Mouse (Mus musculus) megakaryocyte progenitor cell, adult 5-6 weeks (primary cell): ENCODE measurements around the gene Wfdc10. TPM values are rescaled to one million over a fixed set of nuclear protein-coding genes. Genes with fewer than 3 reads are reported as not detected.
"Not testable (repeated sequence)": the region's sequence is repeated elsewhere in the genome, so short reads cannot be mapped to it uniquely, and the experiment has no call there.

ENCODE experiments used
- ATAC-seq: replicated peaks from 2 replicates; pipeline ENCODE4 v1.8.0; 2016; ENCODE audit warnings: mild to moderate bottlenecking, moderate TSS enrichment, inconsistent platforms; ENCODE audit not compliant: poor library complexity
- total RNA-seq, 2 experiments: library from RNA; stranded (forward) in 1 of 2; stranded (reverse) in 1 of 2; fragments of 157-497, 149-512 nt in 1 of 2; fragments of 200-1000 nt in 1 of 2; gene quantifications; 2 replicates each; pipeline versions ENCODE4 v1.2.3 to v1.2.4; 2015 to 2017

The Wfdc10 gene
- total RNA-seq (2015) = not detected in 2 replicates
- not detected in 2 replicates for total RNA-seq (2017)

DNA sequence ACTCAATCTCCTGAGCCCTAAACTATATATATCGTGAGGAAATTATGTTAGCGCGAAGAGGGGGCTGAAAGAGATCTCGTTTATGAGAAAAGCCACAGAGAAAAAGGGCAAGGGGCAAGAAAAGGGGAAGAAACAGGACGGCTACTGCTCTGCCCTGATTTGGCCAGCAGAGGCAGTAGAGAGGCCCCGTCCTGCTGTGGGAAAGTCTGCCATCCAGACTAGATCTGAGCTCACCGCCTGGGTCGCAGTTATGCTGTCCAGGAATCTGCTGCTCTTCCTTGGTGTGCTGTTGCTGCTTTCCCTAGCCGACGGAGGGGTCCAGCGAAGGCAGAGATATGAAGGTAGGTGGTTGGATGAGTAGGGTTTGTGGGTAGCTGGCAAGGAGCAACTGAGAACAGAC, at the start of gene Wfdc10:
Gene Wfdc10 (plus strand): TSS at position 189 of the 400 bp plus-strand sequence.
- ATAC-seq = peak; percentile 95

DNA sequence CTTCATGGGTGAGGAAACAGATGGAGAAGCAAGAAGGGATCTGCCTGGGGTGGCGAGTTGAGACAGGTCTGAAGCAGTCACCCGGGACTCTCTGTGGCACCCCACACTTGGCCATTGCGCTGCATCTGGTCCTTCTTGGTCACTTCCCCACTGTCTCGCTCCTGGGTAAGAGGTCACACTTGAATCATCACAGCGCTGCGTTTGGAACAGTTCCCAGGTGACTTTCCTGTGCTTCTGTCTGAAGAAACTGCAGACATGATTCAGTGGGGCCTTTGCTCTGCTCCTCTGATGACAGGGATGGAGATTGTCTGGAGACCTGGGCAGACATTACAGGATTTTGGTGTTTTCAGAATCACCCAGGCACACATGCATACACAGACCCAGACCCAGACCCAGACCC, 47.1 kb upstream of the Wfdc10 start:
- ATAC-seq = no peak

DNA sequence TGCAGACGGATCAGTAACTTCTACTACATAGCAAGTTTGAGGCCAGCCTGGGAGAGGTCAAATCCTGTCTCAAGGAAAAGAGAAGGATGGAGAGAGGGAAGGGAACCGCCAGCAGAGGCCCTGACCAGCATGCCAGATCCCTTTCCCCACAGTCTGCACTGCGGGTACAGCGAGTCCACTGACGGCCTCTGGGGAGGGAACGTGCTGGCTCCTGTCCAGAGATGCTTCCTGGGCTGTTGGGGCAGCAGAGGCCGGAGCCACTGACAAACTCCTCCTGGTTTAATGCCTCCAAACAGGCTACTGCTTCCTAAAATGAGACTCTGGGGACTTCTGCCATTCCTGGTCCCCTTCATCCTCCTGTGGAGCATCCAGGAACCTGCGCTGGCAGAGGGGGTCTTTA, 42.4 kb upstream of the Wfdc10 start, which contains the start of the genes Wfdc6b and Wfdc8:
Gene Wfdc6b (plus strand): TSS at position 52 of the 400 bp plus-strand sequence.
Gene Wfdc8 (minus strand): TSS at position 156 of the 400 bp plus-strand sequence.
- not testable (repeated sequence) for ATAC-seq

DNA sequence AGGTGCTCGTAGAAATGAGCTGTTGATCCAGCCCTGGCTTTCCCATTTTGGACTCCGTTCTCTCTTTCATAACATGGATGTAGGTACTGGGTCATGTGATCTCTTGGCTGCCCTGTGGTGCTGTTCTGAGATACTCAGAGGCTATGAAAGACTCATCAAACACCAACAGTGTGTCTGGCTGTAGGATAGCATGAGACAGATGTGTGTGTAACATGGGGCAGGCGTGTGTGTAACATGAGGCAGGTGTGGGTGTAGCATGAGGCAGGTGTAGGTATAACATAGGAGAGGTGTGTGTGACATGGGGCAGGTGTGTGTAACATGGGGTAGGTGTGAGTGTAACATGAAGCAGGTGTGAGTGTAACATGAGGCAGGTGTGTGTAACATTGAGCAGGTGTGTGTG, 40.5 kb upstream of the Wfdc10 start:
- no peak for ATAC-seq

DNA sequence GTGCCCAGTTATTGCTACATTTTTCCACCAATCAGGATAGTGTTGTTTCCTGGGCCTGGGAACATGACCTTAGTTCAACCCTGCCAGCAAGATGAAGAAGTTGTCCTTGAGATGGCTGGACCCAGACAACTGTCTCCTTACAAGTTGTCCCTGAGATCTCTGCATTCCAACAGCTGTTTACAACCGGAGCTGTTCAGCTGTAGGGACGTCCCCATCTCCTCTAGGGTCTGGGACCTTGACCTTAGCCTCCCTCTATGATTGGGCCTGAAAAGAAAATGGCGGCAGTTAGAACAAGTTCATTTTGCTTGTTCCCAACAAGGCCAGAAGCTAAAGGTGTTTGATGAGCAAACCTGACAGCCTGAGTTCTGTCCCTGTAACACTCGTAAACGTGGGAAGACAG, 36.8 kb upstream of the Wfdc10 start:
- ATAC-seq = no peak

DNA sequence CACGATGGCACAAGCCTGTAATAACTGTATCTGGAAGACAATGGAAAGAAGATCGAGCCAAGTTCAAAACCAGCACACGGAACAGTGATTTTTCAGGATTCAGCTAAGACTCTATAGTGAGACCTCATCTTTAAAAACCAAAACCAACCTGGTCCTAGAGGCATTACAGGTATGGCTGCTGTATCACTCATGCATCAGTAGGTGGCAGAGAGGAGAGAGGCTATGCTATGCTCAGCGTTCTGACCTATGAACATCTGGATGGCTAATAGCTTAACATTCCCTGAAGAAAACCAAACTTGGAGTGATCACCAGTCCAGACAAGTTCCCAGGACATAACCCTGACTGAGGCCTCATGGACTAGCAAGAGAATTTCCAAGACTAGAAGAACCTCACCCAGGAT, 34.1 kb upstream of the Wfdc10 start:
- no peak for ATAC-seq

DNA sequence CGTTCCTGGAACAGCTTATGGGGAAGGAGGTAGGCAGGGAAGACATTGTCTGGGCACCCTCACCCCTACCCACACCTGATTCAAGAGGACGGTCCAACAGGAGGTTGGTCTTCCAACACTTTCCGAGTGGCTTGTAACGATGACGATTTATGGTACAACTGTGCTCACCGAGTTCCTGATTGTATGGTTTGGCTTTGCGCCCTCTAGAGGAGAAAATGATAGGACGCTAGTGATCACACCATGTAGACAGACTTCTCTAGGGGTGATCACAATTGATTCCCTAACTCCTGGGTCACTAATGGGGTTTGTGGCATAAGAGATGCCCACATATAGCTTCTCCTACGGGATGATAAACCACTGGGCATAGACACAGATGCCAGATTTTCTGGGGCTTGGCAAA, 20.6 kb upstream of the Wfdc10 start:
- no peak for ATAC-seq

DNA sequence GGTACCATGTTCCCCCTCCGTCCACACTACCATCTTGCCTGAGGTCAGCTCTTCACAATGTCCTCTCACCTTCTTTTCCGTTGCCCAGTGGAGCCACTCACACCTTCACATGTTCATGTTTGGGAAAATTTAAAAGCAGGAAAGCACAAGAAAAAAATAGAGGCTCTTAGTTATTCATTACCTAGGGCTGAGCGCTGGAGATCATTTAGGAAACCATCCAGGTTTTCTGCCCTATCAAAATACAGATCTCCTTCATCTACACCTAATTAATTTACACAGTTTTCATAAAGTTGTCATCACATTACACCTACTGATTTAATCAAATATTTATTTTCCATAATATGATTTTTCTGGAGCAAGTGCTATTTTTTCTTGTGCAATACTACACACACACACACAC, 17.1 kb upstream of the Wfdc10 start, which contains the start of gene Wfdc16:
Gene Wfdc16 (minus strand): TSS at position 101 of the 400 bp plus-strand sequence.
- ATAC-seq = no peak

DNA sequence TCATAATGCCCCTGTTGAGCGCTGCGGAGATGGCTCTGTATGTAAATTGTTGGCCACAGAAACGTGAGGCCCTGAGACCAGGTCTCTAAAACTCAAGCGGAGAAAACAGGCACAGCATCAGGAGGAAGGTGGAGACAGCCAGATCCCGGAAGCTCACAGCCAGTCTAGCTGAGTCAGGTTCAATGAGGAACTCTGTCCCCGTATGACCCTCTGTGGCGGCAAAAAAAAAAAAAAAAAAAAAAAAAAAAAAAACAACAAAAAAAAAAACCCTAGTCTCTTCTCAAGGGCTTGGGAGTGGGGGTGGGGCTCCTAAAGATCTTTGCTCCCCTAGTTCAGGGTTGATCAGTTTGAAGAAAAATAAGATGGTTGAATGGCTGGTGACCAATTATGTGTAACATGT, 14.7 kb upstream of the Wfdc10 start:
- peak; percentile 96 for ATAC-seq

DNA sequence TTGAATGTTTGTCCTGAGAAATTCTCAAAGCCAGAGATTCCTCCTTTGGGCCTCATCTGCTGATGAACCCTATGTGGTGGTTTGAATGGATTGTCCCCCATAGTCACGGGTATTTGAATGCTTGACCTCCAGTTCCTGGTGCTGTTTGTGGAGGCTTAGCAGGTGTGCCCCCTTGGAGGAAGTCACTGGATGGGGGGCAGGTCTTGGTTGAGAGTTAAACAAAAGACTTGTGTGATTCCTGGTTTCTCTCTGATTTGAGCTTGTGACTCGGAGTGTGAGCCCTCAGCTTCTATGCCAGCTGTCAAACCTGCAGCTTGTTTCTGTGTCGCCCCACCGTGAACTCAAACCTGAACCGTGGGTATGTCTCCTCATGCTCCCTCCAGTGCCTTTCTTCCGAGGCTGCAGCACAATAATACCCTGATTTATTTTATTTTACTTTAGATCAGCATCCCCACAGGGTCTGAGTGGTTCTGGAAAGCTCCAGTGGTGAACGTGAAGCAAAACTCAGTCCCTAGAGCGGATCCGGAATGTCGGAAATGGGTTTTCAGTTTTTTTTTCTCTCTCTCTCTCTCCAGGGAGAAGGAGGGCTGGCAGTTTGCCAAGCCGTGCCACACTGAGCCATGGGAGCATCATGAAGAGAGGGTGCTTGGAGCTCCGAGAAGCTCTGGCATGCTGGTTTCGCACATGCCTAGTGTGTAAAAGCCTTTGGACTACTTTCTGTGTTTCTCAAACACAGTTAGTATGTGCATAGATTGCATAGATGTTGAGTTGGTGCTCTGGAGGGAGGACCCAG, 13.8 kb upstream of the Wfdc10 start:
- ATAC-seq = no peak

DNA sequence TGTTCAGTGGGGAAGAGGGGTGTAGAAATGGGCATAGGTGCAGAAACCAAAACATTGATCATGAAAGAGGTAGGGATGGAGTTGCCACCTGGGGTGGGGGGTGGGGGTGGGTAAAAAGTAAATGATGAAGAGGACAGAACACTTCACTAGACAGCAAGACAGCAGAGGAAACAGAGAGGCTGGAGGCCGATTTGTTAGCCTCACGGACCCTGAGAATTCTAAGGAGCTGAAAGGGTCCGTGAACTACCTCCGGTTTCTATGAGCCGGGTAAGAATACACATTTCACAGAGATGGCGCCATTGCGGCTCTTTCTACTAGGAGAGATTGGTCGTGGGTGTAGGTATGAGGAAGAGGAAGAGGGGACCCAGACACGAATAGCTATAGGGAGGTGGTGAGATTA, 637 bp downstream of the Wfdc10 start, which contains the start of gene Wfdc9:
Gene Wfdc9 (minus strand): TSS at position 101 of the 400 bp plus-strand sequence.
- no peak for ATAC-seq

DNA sequence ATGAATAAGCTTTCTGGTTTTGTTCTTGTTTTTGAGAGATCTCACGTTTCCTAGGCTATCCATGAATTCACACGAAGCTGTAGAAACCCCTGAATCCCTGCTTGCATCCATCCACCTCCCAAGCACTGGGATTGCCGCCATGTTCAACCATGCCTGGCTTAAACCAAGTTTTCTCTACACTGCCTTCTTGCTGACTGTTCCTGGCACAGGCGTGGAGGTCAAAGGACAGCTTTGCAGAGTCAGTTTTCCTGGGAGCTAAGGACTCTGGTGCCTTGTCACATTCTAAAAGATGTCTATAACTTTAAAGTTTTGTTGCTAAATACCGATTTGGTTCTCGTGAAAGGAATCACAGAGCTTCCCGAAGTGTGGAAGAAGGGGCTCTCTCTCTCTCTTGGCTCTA, 9.0 kb downstream of the Wfdc10 start:
- no peak for ATAC-seq

DNA sequence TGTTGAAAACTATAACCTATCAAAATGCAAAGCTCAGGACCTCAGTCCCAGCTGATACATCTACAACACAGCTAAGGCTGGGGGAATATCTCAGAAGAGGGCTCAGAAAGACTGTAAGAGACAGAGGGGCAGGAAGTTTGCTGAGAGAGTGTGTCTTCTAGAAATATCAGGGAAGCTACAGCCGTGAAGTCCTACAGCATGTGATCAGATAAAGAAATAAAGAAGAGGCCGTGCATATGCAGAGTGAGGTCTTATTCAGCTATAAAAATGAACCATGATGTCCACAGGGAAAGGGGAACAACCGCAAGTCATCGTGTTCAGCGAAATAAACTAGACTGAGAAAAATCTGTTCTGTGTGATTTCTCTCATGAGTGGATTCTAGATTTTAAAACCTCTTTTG, 14.4 kb downstream of the Wfdc10 start:
- no peak for ATAC-seq

DNA sequence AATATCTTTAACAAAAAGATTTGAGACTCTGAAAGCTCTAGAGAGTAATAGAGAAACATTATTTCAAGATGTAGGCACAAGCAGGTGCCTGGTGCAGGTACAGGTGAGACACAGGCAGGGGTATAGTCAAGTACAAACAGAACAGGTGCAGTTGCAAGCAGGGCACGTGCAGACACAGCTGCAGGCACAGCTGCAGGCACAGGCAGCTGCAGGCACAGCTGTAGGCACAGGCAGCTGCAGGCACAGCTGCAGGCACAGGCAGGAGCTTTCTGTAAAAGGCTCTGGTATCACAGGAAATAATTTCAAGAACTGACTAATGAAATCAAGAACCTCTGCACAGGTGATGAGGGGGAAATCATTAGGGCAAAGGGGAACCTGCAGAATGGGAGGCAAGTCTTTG, 15.1 kb downstream of the Wfdc10 start:
- ATAC-seq = no peak

DNA sequence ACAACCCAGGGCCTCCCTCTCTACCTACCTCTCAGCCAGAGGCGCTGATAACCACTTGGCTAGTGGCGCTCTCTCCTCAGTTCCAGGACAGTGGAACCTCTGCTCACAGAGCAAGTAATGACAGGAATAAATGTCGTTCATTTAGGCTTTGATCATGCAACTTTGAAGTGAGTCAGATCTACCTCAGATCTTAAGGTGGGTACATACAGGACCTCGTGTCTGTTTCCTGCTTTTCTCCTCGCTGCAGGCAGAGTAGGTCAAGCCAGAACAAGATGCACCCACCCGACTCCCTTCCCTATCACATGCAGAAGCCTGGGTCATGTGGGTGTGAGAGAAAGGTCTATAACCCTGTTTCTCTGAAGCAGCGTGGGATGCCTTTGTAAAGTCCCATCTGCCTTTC, 18.1 kb downstream of the Wfdc10 start, which contains the start of gene Wfdc11:
Gene Wfdc11 (minus strand): TSS at position 101 of the 400 bp plus-strand sequence.
- ATAC-seq = no peak

DNA sequence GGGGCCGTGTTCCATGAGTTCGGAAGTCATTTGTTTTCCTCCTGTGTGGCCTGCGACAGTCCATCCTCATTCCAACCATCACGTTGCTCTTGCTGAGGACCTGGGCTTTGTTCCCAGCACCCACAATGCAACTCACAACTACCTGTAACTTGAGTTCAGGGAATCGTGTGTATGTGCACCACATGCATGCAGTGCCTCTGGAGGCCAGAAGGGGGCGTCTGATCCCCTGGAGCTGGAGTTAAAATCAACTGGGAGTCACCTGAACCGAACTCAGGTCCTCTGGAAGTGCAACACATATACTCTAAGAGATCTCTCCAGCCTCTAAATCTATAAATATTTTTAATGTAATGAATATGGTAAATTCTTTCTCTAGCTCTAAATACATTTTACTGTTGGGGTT, 20.3 kb downstream of the Wfdc10 start:
- ATAC-seq = no peak

DNA sequence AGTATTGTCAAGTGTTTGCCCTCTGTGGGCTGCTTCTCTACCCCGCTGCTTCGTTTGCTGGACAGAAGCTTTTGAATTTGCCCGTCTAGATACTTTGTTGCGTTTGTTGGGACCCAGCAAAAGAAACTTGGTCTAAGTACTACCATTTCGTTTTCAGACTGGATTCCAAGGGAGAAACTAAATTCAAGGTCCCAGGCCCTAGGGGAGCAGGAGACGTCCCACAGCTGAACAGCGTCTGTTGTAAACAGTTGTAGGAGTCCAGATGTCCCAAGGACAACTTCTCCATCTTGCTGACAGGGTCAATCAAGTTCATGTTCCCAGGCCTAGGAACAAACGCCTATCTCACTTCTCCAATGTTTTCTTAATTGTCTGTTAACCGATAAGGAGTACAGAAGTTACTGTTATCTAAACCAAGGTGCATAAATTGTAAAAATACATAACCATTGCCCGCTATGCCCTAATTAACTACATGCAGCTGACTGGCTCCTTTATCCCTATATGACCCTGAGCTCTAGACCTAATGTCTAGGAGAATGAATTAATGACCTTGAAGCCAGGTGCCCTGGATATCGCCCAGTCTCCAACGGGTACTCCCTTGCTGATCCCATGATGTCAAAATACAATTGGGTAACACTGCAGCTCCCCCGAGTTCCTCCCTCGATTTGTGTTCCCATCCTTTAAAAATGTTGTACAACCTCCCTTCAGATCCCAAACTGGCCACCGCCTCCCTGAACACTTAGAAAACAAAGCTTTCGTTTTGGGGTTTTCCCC, 21.3 kb downstream of the Wfdc10 start:
- peak; percentile 26 for ATAC-seq

DNA sequence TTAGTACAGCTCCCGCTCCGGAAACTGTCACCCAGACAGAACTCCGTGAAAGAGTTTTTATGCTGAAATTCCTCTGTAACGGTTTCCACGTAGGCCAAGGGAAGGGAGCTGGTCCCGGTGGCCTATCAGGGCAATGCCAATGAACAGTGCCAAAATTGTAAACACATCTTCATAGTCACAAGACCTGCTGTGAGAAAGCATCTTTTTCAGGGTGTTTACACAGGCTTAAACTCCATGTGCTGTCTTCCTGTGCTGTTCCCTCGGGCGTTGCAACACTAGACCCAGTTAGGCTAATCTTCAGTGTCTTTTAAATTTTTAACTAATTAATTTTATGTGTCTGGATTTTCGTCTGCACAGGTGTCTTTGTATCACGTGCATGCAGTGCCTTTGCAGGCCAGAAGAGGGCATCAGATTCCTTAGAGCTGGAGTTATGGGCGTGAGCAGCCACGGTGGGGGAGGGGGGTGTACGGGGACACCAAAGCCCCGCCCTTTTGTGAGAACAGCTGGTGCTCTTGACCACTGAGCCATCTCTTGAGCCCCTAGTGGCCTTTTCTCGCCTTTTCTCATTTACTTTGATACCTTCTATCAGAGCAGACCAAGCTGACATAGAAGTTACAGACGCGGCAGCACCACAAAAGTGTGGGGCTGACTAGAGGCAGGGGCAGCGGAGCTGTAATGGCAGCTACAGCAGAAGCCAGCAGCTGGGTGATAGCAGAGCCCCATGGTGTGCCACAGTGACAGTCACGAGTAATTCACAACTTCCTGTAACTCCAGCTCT, 23.2 kb downstream of the Wfdc10 start:
- ATAC-seq = peak; percentile 89

DNA sequence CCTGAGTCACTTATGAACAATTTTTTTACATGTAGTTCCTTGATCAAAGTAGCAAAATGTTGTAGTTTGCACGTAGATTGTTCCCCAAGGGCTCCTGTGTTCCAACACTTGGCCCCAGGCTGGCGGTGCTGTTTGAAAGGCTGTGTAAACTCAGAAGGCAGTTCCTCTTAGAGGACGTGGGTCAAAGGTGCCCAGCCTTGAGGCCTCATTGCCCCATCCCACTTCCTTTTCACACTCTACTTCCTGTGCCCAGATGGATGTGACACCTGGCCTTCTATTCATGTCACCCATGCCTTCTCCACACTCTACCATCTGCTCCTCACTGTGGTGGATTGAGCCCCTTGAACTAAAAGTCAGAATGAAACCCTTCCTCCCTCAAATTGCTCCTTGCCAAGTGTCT, 24.1 kb downstream of the Wfdc10 start:
- peak; percentile 58 for ATAC-seq

DNA sequence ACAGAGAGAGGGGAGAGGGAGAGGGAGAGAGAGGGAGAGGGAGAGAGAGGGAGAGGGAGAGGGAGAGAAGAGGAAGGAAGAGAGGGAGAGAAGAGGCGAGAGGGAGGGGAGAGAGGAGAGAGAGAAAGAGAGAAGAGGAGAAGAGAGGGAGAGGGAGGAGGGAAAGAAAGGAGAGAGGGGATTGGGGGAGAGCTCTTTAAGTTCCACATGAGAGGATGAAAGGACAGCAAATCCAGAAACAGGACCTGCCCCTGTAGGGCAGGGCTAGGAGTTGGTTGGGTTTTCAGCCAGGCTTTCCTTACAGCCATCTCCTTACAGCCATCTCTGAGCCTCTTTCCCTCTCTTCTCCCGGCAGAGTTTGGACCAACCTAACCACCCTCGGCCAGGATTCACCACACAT, 29.0 kb downstream of the Wfdc10 start, which contains the start of gene Wfdc13:
Gene Wfdc13 (plus strand): TSS at position 301 of the 400 bp plus-strand sequence.
- ATAC-seq = no peak

DNA sequence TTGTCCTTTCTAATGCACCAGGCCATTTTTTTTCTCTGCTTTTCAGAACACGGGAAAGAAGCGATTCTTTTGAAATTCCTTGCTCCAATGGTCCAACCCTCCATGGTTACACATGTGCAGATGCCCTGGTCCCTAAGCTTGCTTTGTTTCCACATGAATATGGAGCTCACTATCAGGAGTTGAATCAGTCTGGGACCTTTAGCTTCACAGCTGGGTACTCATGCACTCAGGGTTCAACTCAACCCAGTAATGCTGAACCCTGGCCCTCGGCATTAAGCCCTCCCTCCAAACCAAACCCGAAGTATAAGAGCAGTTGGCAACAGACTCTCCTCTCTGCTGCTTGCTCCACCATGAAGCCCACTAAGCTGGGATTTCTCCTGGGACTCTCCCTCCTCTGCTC, 42.4 kb downstream of the Wfdc10 start, which contains the start of gene Spint4:
Gene Spint4 (plus strand): TSS at position 301 of the 400 bp plus-strand sequence.
- ATAC-seq = no peak
